Mouse (Mus musculus) CD8-positive naive resting alpha-beta T cell, adult 2 months (primary cell): ENCODE results near the gene Glud1.
"Not testable (repeated sequence)": the region's sequence is repeated elsewhere in the genome, so short reads cannot be mapped to it uniquely, and the experiment has no call there.

Source experiments
- DNase-seq, 2 experiments: peaks; one replicate each; pipeline ENCODE4 v3.0.0; 2022; ENCODE audit warnings: low read depth in 2 of 2, low spot score in 2 of 2

Gene Glud1

DNA sequence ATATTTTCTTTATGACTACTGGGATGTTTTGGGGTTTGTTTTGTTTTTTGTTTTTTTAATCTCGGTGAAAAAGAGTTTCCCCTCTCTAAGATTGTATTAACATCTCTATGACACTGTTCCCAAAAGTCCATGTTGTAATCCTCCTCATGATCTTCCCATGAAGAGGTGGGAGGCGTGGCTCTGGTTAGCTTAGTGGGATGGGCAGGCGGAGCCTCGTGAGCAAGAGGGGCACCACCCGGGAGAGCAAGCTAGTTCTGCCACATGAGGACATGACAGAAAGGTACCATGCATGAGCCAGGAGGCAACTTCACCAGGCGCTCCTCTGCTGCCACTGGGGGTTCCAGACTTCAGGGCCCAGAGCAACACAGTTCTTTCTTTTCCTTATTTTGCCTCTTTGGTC lies 42.0 kb downstream of the Glud1 start:
- no peak for DNase-seq

DNA sequence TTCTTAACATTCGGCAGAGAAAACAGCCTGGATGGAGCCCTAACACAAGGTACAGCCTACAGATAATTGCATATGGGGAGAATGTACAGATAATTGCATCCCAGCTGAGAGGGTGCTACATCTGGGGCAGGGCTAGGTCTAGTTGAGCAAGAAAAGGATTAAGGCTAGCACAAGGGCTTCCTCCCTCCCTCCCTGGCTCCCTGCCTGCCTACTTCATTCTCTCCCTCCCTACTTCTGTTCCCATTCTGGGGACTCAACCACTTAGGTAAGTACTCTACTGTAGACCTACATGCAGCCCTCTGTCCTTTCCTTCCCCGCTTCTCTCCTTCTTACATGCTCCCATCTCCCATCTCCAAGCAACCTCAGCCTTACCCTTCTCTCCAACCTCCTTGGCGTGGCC lies 42.8 kb downstream of the Glud1 start:
- no peak for DNase-seq

- no peak for DNase-seq
Measured at GRCm38 (mm10) chr14:34354456-34354855, 43.9 kb downstream of the Glud1 start.

- no peak for DNase-seq
Measured at GRCm38 (mm10) chr14:34355301-34355700, 44.8 kb downstream of the Glud1 start, which contains the start of gene Fam25c. Gene Fam25c (minus strand): TSS chr14:34355433.

DNA sequence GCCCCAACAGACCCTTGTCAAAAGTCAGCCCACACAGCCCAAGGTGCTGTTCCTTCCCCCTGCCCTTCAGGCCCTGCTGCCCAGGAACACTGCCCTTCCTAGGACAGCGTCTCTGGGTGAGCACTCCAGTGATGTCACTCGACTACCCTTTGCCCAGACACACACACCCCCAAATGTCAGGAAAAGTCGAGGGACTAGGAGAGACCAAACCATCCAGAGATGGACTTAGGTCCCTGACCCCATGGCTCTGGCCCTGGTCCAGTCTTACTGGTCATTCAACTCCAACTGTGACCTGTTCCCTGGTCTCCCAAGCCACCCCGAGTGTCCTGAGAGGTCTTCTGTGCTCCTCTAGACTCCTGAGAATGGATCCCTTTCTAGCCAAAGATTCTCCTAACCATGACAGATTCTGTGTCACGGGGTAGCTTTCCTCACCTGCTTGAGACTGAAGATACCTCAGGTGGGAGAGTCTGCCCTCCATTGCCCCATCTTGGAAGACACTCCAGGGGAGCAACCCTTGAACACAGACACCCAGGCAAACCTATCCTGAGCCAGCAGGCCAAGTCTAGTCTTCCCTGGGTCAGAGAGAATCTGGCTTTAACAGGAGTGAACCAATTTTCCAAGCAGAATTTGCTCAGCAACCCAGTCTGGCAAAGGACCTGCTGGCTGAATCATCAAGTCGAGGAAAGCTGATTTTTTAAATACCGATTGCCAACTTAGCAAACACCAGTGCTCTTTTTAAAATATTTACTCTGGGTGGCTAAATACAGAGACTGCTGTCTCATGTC lies 47.3 kb downstream of the Glud1 start:
- DNase-seq, result no peak

- no peak for DNase-seq
Measured at GRCm38 (mm10) chr14:34359676-34360244, 49.2 kb downstream of the Glud1 start.

- DNase-seq, result no peak
Measured at GRCm38 (mm10) chr14:34360251-34360650, 49.7 kb downstream of the Glud1 start.

GRCm38 (mm10) chr14:34362135-34362534 lies 51.6 kb downstream of the Glud1 start:
- no peak for DNase-seq

DNA sequence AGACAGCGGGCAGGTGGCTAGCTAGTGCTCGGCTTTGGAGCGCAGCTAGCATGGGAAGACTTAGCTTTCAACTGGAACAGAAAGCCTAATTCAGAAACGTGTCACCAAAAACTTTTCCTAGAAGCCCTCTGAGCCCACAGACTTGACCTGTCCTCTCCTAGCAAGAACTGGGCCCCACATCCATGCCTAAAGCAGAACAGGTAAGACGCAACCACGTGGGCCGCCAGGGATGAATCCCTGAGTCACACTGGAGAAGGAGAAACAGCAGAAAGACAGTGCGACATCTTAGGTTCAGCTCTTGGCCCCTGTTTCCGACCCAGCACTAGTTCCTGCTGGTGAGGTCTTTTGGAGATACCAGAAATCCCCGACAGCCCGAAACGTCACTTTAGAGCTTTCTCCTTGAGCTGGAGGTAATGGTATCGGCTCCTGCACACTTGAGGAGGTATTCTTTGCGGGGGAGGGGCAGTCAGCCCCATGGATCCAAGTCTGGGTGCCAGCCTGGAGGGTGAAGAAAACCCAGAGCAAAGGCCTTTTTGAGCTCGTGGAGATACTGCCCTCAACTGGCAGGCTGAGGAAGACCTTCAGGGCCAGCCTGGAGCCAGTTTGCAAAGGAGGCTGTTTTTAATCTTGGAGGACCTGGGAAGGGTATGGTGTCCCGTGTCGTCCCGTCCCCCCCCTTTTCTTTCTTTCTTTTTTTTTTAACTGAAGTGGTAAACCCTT lies 52.4 kb downstream of the Glud1 start:
- DNase-seq, result peak; percentile 21 to 45

DNA sequence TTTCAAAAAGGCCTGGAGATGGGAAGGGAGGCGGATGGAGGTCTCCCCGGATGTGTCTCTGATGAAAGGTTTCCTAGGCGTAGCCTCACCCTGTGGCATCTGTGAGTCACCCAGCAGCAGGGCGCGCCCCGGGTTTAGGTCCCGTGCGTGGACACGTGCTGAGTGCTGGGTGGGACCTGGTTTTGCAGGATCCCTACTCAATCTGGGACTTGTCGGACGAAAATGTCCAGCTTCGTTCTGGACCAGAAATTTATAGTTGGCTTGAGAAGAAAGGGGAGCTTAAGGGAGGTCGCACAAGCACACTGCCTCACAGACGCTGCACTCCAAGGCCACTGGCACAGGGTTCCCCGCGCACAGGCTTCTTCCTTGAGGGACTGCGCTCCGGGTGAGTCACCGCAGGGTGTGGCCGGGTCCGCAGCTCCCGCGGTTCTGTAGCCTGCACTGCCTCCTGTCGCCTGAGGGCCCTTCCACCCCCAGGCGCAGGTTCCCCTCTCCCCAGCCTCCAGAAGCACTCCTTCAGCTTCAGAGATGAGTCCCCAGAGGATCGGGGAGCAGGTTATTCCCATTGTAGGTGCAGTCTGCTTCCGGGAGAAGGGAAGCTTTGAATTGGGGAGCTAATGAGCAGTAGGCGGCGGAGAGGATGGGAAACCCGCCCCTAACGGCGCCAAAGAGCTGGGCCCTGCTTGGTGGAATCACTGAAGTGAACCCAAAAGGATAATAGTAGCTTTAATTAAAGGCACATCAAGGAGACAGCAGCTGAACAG lies 53.1 kb downstream of the Glud1 start:
- DNase-seq, result peak; percentile 36 to 61

- not testable (repeated sequence) for DNase-seq
Measured at GRCm38 (mm10) chr14:34364254-34365146, 54.0 kb downstream of the Glud1 start.

GRCm38 (mm10) chr14:34365147-34365507 lies 54.6 kb downstream of the Glud1 start:
- DNase-seq, result no peak

- no peak for DNase-seq
Measured at GRCm38 (mm10) chr14:34370203-34370602, 59.7 kb downstream of the Glud1 start.

GRCm38 (mm10) chr14:34370921-34371320 lies 60.4 kb downstream of the Glud1 start:
- no peak for DNase-seq

GRCm38 (mm10) chr14:34371763-34372162 lies 61.2 kb downstream of the Glud1 start:
- no peak for DNase-seq

GRCm38 (mm10) chr14:34372646-34373045 lies 62.1 kb downstream of the Glud1 start:
- DNase-seq, result no peak

- DNase-seq, result no peak
Measured at GRCm38 (mm10) chr14:34373581-34373980, 63.1 kb downstream of the Glud1 start.

GRCm38 (mm10) chr14:34374577-34374976 lies 64.0 kb downstream of the Glud1 start, which contains the start of gene Sncg:
Gene Sncg (minus strand): TSS chr14:34374789.
- no peak for DNase-seq

GRCm38 (mm10) chr14:34375415-34375904 lies 64.9 kb downstream of the Glud1 start, which contains the start of gene Mmrn2:
Gene Mmrn2 (plus strand): TSS chr14:34375465.
- no peak for DNase-seq

GRCm38 (mm10) chr14:34375941-34376340 lies 65.4 kb downstream of the Glud1 start:
- DNase-seq, result no peak
